Mouse (Mus musculus) bone marrow macrophage, adult 2 months (primary cell): Measurements from ENCODE around the gene Fbxw15.
"Not testable (repeated sequence)": the region's sequence is repeated elsewhere in the genome, so short reads cannot be mapped to it uniquely, and the experiment has no call there.

Experiments used
- CTCF ChIP-seq: IDR thresholded peaks from 2 replicates; pipeline ENCODE4 v1.5.1; 2012; ENCODE audit warnings: low read depth, mild to moderate bottlenecking, low read length, moderate library complexity
- POLR2A ChIP-seq: IDR thresholded peaks from 2 replicates; pipeline ENCODE4 v1.6.1; 2012; ENCODE audit warnings: mild to moderate bottlenecking, low read depth, low read length, borderline replicate concordance

GRCm38 (mm10) chr9:109562106-109562505 lies 6.0 kb downstream of the Fbxw15 start:
- not testable (repeated sequence) for TF ChIP-seq POLR2A, CTCF
